Mouse (Mus musculus) lung, postnatal 0 days (tissue): ENCODE measurements around the gene Dlg4. TPM values are rescaled to one million over a fixed set of nuclear protein-coding genes. Genes with fewer than 3 reads are reported as not detected.

Source experiments
- ATAC-seq: fragments of 200-750 bp; cut with Nextera tagmentation; 2 replicates; pipeline ENCODE4 v1.8.0; 2017; ENCODE audit warnings: moderate library complexity
- DNase-seq: peaks from one replicate; pipeline ENCODE4 v3.0.0-alpha.2; 2016; ENCODE audit warnings: low spot score
- H3K27ac ChIP-seq: fragments of 300-500 bp; sonication (generic); 2 replicates; pipeline ENCODE4 v1.5.1; 2014; ENCODE audit warnings: antibody characterized with exemption, mild to moderate bottlenecking, low read length, mixed read lengths
- H3K27me3 ChIP-seq: fragments of 300-500 bp; sonication (generic); replicated peaks from 2 replicates; pipeline ENCODE4 v1.6.1; 2014; ENCODE audit warnings: low read length, mixed read lengths; ENCODE audit not compliant: insufficient read depth
- H3K36me3 ChIP-seq: fragments of 300-500 bp; sonication (generic); 2 replicates; pipeline ENCODE4 v1.6.1; 2014; ENCODE audit warnings: low read length, mixed read lengths; ENCODE audit not compliant: insufficient read depth
- H3K4me1 ChIP-seq: fragments of 300-500 bp; sonication (generic); 2 replicates; pipeline ENCODE4 v1.6.1; 2014; ENCODE audit warnings: antibody characterized with exemption, low read depth, low read length, mixed read lengths; ENCODE audit not compliant: insufficient read depth
- H3K4me2 ChIP-seq: fragments of 300-500 bp; sonication (generic); replicated peaks from 2 replicates; pipeline ENCODE4 v1.6.1; 2014; ENCODE audit warnings: low read depth, mild to moderate bottlenecking, low read length, moderate library complexity, mixed read lengths
- H3K4me3 ChIP-seq: fragments of 300-500 bp; sonication (generic); 2 replicates; pipeline ENCODE4 v1.5.1; 2014; ENCODE audit warnings: low read depth, low read length
- H3K9ac ChIP-seq: fragments of 300-500 bp; sonication (generic); replicated peaks from 2 replicates; pipeline ENCODE4 v1.6.1; 2014; ENCODE audit warnings: low read depth, mild to moderate bottlenecking
- H3K9me3 ChIP-seq: fragments of 300-500 bp; sonication (generic); 2 replicates; pipeline ENCODE4 v1.6.1; 2016; ENCODE audit warnings: low read length, mixed read lengths
- CTCF ChIP-seq: IDR thresholded peaks from 2 replicates; pipeline ENCODE4 v1.5.1; 2016; ENCODE audit warnings: antibody characterized with exemption, mild to moderate bottlenecking
- EP300 ChIP-seq: IDR thresholded peaks from 2 replicates; pipeline ENCODE4 v1.6.1; 2016; ENCODE audit warnings: antibody characterized with exemption, mild to moderate bottlenecking, control low read depth
- WGBS: fragments of 180-500 bp; shearing (Covaris S2); extraction: QIAGEN DNeasy Blood & Tissue Kit; methylation state at CpG from one replicate; pipeline ENCODE4 v1.1.7; 2014; 5-methylcytosine and 5-hydroxymethylcytosine counted together
- polyA plus RNA-seq: library from polyadenylated mRNA; unstranded; fragments of >200 nt; fragmentation: Nextera tagmentation; extraction: Ambion mirVana; gene quantifications from 2 replicates; pipeline ENCODE4 v1.2.1, GENCODE M21; 2015

The Dlg4 gene
- polyA plus RNA-seq, 1 experiment from 2014 or later: 2.0 TPM

DNA sequence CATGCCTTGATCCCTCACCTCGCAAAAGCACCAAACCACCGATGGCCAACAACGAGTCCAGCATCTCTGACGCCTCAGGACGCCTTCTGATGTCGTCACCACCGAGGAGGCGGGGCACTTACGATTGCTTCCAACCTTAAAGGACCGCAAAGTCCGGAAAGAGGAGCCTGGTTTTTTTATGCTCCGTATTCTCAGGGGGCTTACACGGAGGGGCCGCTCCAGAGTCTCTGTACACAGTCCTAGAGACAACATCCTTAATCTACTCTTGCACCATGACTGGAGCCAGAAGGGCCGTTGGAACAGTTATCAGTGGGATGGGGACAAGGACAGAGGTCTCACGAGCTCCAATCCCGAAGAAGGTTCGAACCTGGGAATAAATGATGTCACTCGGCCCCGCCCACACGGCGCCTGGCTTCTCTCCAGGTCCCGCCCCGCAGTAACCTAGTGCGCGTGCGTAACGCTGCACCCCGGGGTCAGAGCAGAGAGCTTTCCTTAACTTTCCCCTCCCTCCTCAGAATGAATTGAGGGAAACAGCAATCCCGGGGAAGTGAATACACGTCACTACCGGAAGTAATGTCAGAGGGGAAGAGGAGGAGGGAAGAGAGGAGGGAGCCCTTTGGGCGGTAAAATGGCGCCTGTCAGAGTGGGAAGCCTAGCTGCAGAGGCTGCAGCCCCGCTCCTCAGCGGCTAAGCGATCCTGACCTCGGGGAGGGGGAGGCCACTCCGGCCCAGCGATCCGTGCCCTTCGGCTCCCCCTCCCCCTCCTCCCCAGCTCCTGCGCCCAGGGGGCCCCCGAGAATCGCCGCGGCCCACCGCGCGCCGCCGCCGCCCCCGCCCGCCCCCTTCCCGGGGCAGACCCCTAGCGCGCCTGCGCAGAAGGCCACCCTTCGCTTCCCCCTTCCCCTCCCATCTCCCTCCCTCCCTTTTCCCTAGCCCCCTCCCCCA, 36.3 kb upstream of the Dlg4 start:
- no peak for TF ChIP-seq CTCF
- peak; percentile 62 for TF ChIP-seq EP300
- H3K4me1 ChIP-seq: peaks cover 22% of the 10 kb centered on the region; the same call in 1 of the 2 replicates
- DNase-seq (peak; percentile 100), ATAC-seq (peak; percentile 96)
- H3K9ac ChIP-seq: peak overlapping the region; percentile 90
- H3K27ac ChIP-seq: peak overlapping the region; percentile 97
- H3K4me3 ChIP-seq: peak overlapping the region; percentile 93
- H3K4me2 ChIP-seq: peak overlapping the region; percentile 94
- H3K36me3 ChIP-seq: peaks cover 19% of the 10 kb centered on the region; the same call in 1 of the 2 replicates
- no peaks in the 10 kb centered on the region for H3K9me3 ChIP-seq
- WGBS: under 1% methylated on average over 35 of the region's 60 CpGs
- no peaks in the 10 kb centered on the region for H3K27me3 ChIP-seq

DNA sequence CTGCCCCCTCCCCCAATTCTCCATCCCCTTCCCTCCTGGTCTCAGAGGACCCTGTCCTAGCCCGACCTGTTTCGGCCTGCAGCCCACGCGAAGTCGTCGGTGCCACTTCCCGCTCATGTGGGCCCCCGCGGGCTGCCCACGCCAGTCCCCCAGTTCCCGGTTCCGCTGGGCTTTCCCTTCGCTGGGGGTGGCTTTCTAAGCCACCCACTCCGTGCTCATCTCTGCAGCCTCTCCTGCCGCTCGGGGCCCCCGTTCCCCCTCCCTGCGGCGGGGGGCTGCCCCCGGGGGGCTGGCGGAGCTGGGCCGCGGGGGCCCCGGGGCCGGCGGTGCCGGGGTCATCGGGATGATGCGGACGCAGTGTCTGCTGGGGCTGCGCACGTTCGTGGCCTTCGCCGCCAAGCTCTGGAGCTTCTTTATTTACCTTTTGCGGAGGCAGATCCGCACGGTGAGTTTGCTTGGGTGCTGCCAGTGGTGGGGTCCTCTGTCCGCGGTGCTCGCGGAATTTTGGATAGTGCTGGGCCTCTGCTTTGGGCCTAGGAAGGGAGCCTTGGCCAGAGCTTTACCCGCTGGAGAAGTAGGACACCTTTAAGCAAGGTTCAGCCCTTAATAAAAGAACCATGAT, 35.5 kb upstream of the Dlg4 start, which contains the start of gene Ctdnep1:
Gene Ctdnep1 (plus strand): TSS at position 16 of the 622 bp plus-strand sequence.
- Histone ChIP-seq H3K4me1 (peaks cover 22% of the 10 kb centered on the region; the same call in 1 of the 2 replicates), H3K27me3 (no peaks in the 10 kb centered on the region), H3K4me3 (peak within 1 kb of the TSS; percentile 93), H3K9ac (peak within 1 kb of the TSS; percentile 90), H3K36me3 (peaks cover 18% of the 10 kb centered on the region; the same call in 1 of the 2 replicates), H3K4me2 (peak within 1 kb of the TSS; percentile 94), H3K27ac (peak within 1 kb of the TSS; percentile 97), H3K9me3 (no peaks in the 10 kb centered on the region)
- WGBS: under 1% methylated on average over 26 of the region's 43 CpGs
- DNase-seq: no peak
- TF ChIP-seq EP300 (no peak), CTCF (no peak)
- ATAC-seq: no peak

DNA sequence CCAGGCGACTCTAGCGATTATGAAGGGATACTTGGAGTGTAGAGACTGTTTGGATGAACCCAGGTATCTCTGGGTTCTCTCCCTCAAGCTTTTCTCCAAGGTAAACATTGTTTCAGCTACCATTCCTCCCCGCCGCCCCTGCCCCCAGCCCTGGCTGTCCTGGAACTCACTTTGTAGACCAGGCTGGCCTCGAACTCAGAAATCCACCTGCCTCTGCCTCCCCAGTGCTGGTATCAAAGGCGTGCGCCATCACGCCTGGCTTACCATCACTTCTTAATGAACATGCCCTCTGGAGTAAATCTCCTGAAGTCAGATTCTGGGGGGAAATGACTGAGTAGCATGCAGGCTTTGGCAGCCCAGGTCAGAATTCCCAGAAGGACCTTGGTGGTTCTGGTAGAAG, 34.5 kb upstream of the Dlg4 start, which contains the start of gene Elp5:
Gene Elp5 (minus strand): TSS at position 293 of the 400 bp plus-strand sequence.
- no peaks in the 10 kb centered on the region for H3K9me3 ChIP-seq
- H3K27me3 ChIP-seq: no peaks in the 10 kb centered on the region
- H3K9ac ChIP-seq: peak within 1 kb of the TSS; percentile 90
- peak within 1 kb of the TSS; percentile 94 for H3K4me2 ChIP-seq
- DNase-seq: no peak
- peak within 1 kb of the TSS; percentile 97 for H3K27ac ChIP-seq
- whole genome bisulfite sequencing: 33% methylated on average over 8 of the region's 8 CpGs
- no peak for ATAC-seq
- H3K36me3 ChIP-seq: peaks cover 16% of the 10 kb centered on the region; the same call in 1 of the 2 replicates
- H3K4me1 ChIP-seq: peaks cover 22% of the 10 kb centered on the region; the same call in 1 of the 2 replicates
- TF ChIP-seq EP300 (no peak), CTCF (no peak)
- H3K4me3 ChIP-seq: peak within 1 kb of the TSS; percentile 93

DNA sequence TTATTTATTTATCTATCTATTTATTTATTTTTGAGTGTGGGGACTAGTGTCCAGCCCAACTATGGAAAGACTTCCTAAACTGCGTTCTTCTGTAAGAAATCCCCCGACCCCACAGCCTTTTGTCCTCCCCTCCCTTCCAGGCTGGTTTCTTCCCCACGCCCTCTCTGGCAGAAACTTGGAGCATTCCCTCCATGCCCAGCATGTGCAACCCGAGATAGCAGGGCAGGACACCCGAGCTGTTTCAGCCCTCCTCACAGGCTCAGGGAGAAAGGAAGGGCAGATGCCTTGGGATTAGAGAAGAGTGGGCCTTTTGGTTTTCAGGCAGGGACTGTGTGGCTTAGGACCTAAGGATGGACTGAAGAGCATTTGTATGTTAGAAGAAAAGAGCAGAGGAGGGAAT, 33.9 kb upstream of the Dlg4 start:
- Histone ChIP-seq H3K36me3 (peaks cover 13% of the 10 kb centered on the region; the same call in 1 of the 2 replicates), H3K9ac (no peak overlapping the region), H3K27me3 (no peaks in the 10 kb centered on the region), H3K4me2 (peak overlapping the region; percentile 94), H3K4me1 (peaks cover 22% of the 10 kb centered on the region; the same call in 1 of the 2 replicates), H3K4me3 (no peak overlapping the region), H3K27ac (peak overlapping the region; percentile 21; the same call in 1 of the 2 replicates), H3K9me3 (no peaks in the 10 kb centered on the region)
- DNase-seq (no peak), ATAC-seq (no peak)
- WGBS: 20% methylated on average over 5 of the region's 5 CpGs
- TF ChIP-seq CTCF: no peak
- no peak for TF ChIP-seq EP300

DNA sequence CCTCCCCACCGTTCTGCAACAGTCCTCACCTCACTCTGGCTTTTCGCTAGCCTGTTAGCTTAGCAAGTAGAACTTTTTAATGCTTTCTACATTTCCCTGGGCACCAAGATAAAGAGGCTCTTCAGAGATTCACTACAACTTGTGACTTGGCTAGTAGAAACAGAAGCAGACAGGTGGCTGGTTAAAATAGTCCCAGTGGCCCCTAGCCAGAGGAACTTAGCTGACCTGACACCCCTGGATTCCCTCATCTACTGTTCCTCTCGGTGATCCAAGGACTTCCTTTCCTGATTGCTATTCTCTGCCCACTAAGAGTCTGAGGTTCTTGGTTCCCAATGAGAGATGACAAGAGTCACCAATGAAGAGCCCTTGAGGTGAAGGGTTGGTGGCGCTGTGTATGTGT, 33.4 kb upstream of the Dlg4 start:
- no peak for ATAC-seq
- Histone ChIP-seq H3K4me3 (no peak overlapping the region), H3K27ac (peak overlapping the region; percentile 21; the same call in 1 of the 2 replicates)

More for the DNA sequence above, 33.4 kb upstream of the Dlg4 start:
- H3K36me3 ChIP-seq: peaks cover 13% of the 10 kb centered on the region; the same call in 1 of the 2 replicates
- H3K4me1 ChIP-seq: peaks cover 22% of the 10 kb centered on the region; the same call in 1 of the 2 replicates
- no peaks in the 10 kb centered on the region for H3K27me3 ChIP-seq
- DNase-seq: no peak
- H3K9me3 ChIP-seq: no peaks in the 10 kb centered on the region
- peak overlapping the region; percentile 94; the same call in 1 of the 2 replicates for H3K4me2 ChIP-seq
- no peak overlapping the region for H3K9ac ChIP-seq
- TF ChIP-seq CTCF: no peak
- no peak for TF ChIP-seq EP300
- 69% methylated on average over 4 of the region's 4 CpGs for WGBS
